Mouse (Mus musculus) gastrocnemius, postnatal 14 days (tissue): ENCODE data around the gene Gpi1. TPM values are rescaled to one million over a fixed set of nuclear protein-coding genes. Genes with fewer than 3 reads are reported as not detected.

ENCODE experiments used
- total RNA-seq, 2 experiments: library from RNA; stranded (reverse); gene quantifications; 2 replicates each; pipeline ENCODE4 v1.2.3; 2021

Gene Gpi1
- total RNA-seq, 2 experiments from 2014 or later, result 1,010 to 1,102 TPM

Other genes starting within 250 kb of the Gpi1 start
- not detected for gene Scgb2b27, start 216.4 kb downstream of the Gpi1 start, total RNA-seq
- gene Scgb1b27, start 208.9 kb downstream of the Gpi1 start, total RNA-seq, result not detected
- not detected for gene Scgb1b30, start 134.9 kb downstream of the Gpi1 start, total RNA-seq
- 1 to 10 TPM; 7.0 to 7.3 TPM for gene Wtip, start 97.1 kb downstream of the Gpi1 start, total RNA-seq
- 10 to 100 TPM; 36.4 to 44.3 TPM for gene Uba2, start 60.7 kb downstream of the Gpi1 start, total RNA-seq
- gene Pdcd2l, start 33.7 kb downstream of the Gpi1 start, total RNA-seq, result 10 to 100 TPM; 17.1 to 17.6 TPM
- gene Gm6096, start 20.7 kb upstream of the Gpi1 start, total RNA-seq, result not detected
- gene 4931406P16Rik, start 83.2 kb upstream of the Gpi1 start, total RNA-seq, result 10 to 100 TPM; 41.8 to 48.2 TPM
- 10 to 100 TPM; 62.0 to 67.8 TPM for gene Lsm14a, start 163.0 kb upstream of the Gpi1 start, total RNA-seq